Mouse (Mus musculus) 3T3-L1 (cell line): ENCODE results near the gene Cstf3.

Experiments used
- DNase-seq: peaks from one replicate; pipeline ENCODE4 v3.0.0-alpha.2; 2015; ENCODE audit warnings: low read depth, low spot score

The Cstf3 gene

GRCm38 (mm10) chr2:104711585-104712485, 121.5 kb downstream of the Cstf3 start, which contains the start of gene Tcp11l1:
Gene Tcp11l1, minus strand, starts transcription at chr2:104712169.
- DNase-seq: peak; percentile 62

- DNase-seq: no peak
Measured at GRCm38 (mm10) chr2:104712486-104712809, 122.1 kb downstream of the Cstf3 start.

DNA sequence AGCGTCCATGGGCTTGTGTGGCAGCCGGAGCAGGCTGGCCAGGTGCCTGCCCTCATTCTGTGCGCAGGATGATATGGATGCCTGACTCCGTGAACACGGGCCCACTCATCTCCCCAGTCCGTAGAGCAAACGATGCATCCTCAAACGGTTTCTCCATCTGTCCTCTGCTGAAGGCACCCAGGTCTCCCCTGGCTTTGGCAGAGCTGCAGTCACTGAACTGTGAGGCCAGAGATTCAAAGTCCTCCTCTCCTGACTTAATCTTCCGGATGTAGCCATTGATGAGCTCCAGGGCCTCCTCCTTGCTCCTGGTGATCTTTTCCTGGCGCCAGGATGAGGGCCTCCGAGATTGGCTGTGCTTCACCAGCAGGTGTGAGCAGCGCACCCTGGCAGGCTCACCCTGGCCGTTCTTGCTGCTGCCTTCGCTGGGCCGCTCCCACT, 124.0 kb downstream of the Cstf3 start:
- DNase-seq: no peak
